Mouse (Mus musculus) E14TG2a.4 (cell line): ENCODE results near the gene Anapc10.

Source experiments
- H3K27me3 ChIP-seq: 2 replicates; pipeline ENCODE4 v1.6.1; 2014; ENCODE audit warnings: low read length, control low read depth; ENCODE audit not compliant: insufficient read depth
- H3K36me3 ChIP-seq: 2 replicates; pipeline ENCODE4 v1.6.1; 2014; ENCODE audit warnings: low read length, control low read depth; ENCODE audit not compliant: insufficient read depth
- H3K4me1 ChIP-seq: replicated peaks from 2 replicates; pipeline ENCODE4 v1.6.1; 2014; ENCODE audit warnings: low read depth, low read length, control low read depth
- H3K4me3 ChIP-seq: replicated peaks from 2 replicates; pipeline ENCODE4 v1.5.1; 2014; ENCODE audit warnings: mild to moderate bottlenecking, low read length
- H3K9me3 ChIP-seq: 2 replicates; pipeline ENCODE4 v1.6.1; 2014; ENCODE audit warnings: low read length, control low read depth
- CTCF ChIP-seq: conservative IDR thresholded peaks from 2 replicates; pipeline ENCODE4 v1.5.1; 2014; ENCODE audit warnings: low read length
- NANOG ChIP-seq: IDR thresholded peaks from 2 replicates; pipeline ENCODE4 v1.6.1; 2014; ENCODE audit warnings: borderline replicate concordance, low read length, mixed read lengths
- POU5F1 ChIP-seq: IDR thresholded peaks from 2 replicates; pipeline ENCODE4 v1.6.1; 2014; ENCODE audit warnings: low read length, borderline replicate concordance

Gene Anapc10

DNA sequence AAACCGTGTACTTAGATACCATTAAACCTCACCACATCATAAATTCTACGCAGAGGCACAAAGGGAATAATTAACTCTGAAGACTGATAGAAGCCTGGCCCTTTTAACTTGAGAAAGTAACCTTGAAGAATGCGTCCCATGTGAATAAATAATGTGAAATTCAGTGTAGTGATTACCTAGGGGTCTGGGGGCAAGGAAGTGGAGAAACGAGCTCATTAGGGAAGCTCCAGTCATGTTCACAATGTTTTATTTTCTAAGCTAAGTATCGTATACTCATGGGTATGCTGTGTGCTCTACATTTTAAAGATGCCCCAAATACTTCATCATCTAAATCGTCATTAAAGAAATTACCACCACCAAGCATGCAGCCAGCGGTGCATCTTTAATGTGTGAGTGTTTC, 85.1 kb downstream of the Anapc10 start:
- no peak overlapping the region for H3K4me3 ChIP-seq
- no peaks in the 10 kb centered on the region for H3K9me3 ChIP-seq
- no peaks in the 10 kb centered on the region for H3K27me3 ChIP-seq
- no peak for TF ChIP-seq POU5F1
- no peak for TF ChIP-seq NANOG
- no peak for TF ChIP-seq CTCF
- H3K36me3 ChIP-seq, result no peaks in the 10 kb centered on the region
- peaks cover 39% of the 10 kb centered on the region for H3K4me1 ChIP-seq

DNA sequence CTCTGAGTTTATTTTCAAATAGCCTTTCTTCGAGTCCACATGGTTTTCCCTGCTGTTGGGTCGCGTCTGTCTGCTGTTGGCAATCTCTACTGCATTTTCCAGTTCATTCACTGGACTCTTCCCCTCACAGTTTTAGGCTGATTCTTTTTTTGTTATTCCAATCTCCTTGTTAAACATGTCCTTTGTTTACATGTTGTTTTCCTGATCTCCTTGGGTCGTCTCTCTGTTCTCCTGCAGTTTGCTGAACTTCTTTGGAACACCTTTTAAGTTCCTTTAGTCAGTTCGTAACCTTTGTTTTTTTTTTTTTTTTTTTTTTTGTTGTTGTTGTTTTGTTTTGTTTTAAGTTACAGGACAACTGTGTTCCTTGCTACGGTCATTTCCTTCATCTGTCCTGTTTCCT, 92.9 kb downstream of the Anapc10 start:
- H3K4me3 ChIP-seq, result no peak overlapping the region
- H3K36me3 ChIP-seq, result no peaks in the 10 kb centered on the region
- H3K27me3 ChIP-seq, result no peaks in the 10 kb centered on the region
- no peaks in the 10 kb centered on the region; the same call in 1 of the 2 replicates for H3K9me3 ChIP-seq
- peaks cover 15% of the 10 kb centered on the region for H3K4me1 ChIP-seq
- TF ChIP-seq NANOG (peak; percentile 93), POU5F1 (no peak), CTCF (no peak)

DNA sequence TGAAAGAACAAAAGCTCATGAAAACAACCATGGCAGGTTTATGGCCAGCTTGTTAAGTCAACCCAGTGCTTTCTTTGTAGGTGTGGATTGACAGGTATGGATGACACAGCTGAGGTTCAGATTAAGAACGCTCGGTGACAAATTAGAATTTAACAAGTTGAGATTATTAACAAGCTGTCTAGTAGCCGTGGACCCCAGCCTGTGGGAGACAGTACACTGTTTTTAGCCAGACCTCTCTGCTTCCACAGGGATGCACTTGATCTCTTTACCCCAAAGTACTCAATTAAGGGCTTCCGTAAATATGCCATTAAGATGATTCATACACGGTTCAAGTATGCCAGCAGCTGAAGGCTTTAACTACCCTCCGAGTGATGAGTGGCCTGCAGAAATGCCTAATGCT, 95.4 kb downstream of the Anapc10 start:
- TF ChIP-seq NANOG, result no peak
- no peak for TF ChIP-seq POU5F1
- no peak for TF ChIP-seq CTCF
- Histone ChIP-seq H3K4me3 (no peak overlapping the region), H3K27me3 (no peaks in the 10 kb centered on the region)

DNA sequence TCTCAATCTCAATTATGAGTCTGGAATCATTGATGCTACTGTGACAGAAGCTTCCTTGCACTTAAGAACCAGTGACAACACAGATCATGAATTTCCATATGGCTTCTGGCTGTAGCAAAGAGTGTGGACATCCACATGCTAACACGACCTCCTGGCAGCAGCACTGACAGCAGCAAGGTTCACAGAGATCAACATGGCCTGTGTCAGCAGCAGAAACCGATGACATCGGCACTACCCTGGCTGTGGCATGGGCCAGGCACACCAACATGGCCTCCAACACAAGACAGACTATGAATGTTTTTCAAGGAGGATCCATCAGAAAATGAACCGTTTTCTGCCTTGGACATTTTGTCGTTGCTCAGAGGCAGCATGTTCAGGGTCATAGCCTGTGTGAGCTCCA, 114.9 kb downstream of the Anapc10 start:
- peaks cover 8% of the 10 kb centered on the region for H3K4me1 ChIP-seq
- H3K9me3 ChIP-seq, result peaks cover 16% of the 10 kb centered on the region
- H3K27me3 ChIP-seq, result no peaks in the 10 kb centered on the region
- H3K4me3 ChIP-seq, result no peak overlapping the region
- TF ChIP-seq NANOG (no peak), POU5F1 (no peak), CTCF (no peak)
- no peaks in the 10 kb centered on the region for H3K36me3 ChIP-seq

More for the DNA sequence above, 95.4 kb downstream of the Anapc10 start:
- no peaks in the 10 kb centered on the region; the same call in 1 of the 2 replicates for H3K9me3 ChIP-seq
- H3K36me3 ChIP-seq, result no peaks in the 10 kb centered on the region
- peaks cover 15% of the 10 kb centered on the region for H3K4me1 ChIP-seq
